Mouse (Mus musculus): ENCODE results near the gene Pex14. TPM values are rescaled to one million over a fixed set of nuclear protein-coding genes. Genes with fewer than 3 reads are reported as not detected.

The Pex14 gene
- polyA plus RNA-seq, 1 experiment from 2014 or later, result 55.6 TPM

GRCm38 (mm10) chr4:148915849-148916248 is 183.8 kb downstream of the Pex14 start:
- Histone ChIP-seq H3K36me3 (ENCODE audit: insufficient read depth, low read length) (no peaks in the 10 kb centered on the region), H3K4me3 (replicated peaks; ENCODE audit: low read depth, low read length) (no peak overlapping the region), H3K9ac (ENCODE audit: low read depth, low read length) (no peak overlapping the region), H3K4me2 (ENCODE audit: low read length) (no peak overlapping the region), H3K27me3 (ENCODE audit: insufficient read depth, low read length) (no peaks in the 10 kb centered on the region), H3K9me3 (replicated peaks; ENCODE audit: low read length) (no peaks in the 10 kb centered on the region), H3K4me1 (replicated peaks; ENCODE audit: insufficient read depth, low read length) (peaks cover 63% of the 10 kb centered on the region), H3K27ac (no peak overlapping the region)
- WGBS, result 83% methylated on average over 15 of the region's 15 CpGs
- no peak for TF ChIP-seq CTCF (IDR thresholded peaks at IDR 0.05; ENCODE audit: low read depth)
- ATAC-seq (replicated peaks; ENCODE audit: low FRiP score, low read depth), result no peak
- DNase-seq (ENCODE audit: low spot score), result no peak

DNA sequence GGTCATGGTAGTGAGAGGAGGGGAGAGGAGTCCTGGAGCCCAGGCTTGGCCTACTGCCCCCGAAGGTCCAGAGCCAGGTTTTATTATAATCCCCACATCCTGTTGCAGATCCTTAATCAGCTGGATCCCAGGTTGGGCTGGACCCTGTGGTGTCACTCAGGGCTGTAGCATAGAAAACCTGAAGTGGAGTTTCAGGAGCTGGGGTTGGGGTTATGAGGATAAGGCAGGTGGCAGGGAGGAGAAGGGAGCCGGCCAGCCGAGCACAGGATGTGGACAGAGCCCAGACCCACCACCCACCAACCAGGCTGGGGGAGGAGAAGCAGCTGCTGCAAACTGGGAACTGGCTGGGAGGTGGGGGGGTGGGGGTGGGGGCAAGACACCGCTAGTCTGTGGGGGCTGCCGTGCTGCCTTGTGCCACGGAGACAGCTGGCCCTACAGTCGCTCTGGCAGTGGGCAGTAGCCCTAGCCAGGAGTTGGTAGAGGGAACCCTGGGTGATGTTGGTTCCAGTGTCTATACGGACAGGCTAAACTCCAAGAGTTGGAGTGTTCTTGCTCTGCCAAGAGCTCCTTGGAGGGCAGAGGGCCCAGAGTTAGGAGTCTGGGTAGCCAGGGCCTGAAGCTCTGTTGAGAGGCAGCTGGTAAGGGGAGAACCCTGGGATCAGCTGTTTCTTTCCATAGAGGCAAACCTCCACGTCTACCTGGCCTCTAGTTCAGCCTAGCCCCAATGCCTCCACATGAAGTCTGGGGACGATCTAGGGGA is 184.6 kb downstream of the Pex14 start:
- Histone ChIP-seq H3K27ac (peak overlapping the region; percentile 31; the same call in 1 of the 2 replicates), H3K36me3 (ENCODE audit: insufficient read depth, low read length) (no peaks in the 10 kb centered on the region), H3K9me3 (replicated peaks; ENCODE audit: low read length) (no peaks in the 10 kb centered on the region), H3K27me3 (ENCODE audit: insufficient read depth, low read length) (no peaks in the 10 kb centered on the region), H3K4me2 (ENCODE audit: low read length) (peak overlapping the region; percentile 21; the same call in 1 of the 2 replicates), H3K4me3 (replicated peaks; ENCODE audit: low read depth, low read length) (no peak overlapping the region), H3K4me1 (replicated peaks; ENCODE audit: insufficient read depth, low read length) (peaks cover 62% of the 10 kb centered on the region), H3K9ac (ENCODE audit: low read depth, low read length) (peak overlapping the region; percentile 27; the same call in 1 of the 2 replicates)
- DNase-seq (ENCODE audit: low spot score) (peak; percentile 91), ATAC-seq (replicated peaks; ENCODE audit: low FRiP score, low read depth) (peak; percentile 81)
- WGBS, result 36% methylated on average over 10 of the region's 10 CpGs
- no peak for TF ChIP-seq CTCF (IDR thresholded peaks at IDR 0.05; ENCODE audit: low read depth)

GRCm38 (mm10) chr4:148912826-148913590 is 186.7 kb downstream of the Pex14 start:
- H3K4me2 ChIP-seq (ENCODE audit: low read length), result no peak overlapping the region
- ATAC-seq (replicated peaks; ENCODE audit: low FRiP score, low read depth), result no peak
- H3K27ac ChIP-seq, result 0 out of 2 replicates have a peak overlapping the region, but pooled peaks have one; percentile 31
- WGBS, result 62% methylated on average over 8 of the region's 8 CpGs
- H3K9ac ChIP-seq (ENCODE audit: low read depth, low read length), result 0 out of 2 replicates have a peak overlapping the region, but pooled peaks have one; percentile 32
- H3K9me3 ChIP-seq (replicated peaks; ENCODE audit: low read length), result no peaks in the 10 kb centered on the region
- DNase-seq (ENCODE audit: low spot score), result no peak
- TF ChIP-seq CTCF (IDR thresholded peaks at IDR 0.05; ENCODE audit: low read depth), result no peak
- no peak overlapping the region for H3K4me3 ChIP-seq (replicated peaks; ENCODE audit: low read depth, low read length)
- no peaks in the 10 kb centered on the region for H3K36me3 ChIP-seq (ENCODE audit: insufficient read depth, low read length)
- H3K27me3 ChIP-seq (ENCODE audit: insufficient read depth, low read length), result no peaks in the 10 kb centered on the region
- peaks cover 63% of the 10 kb centered on the region for H3K4me1 ChIP-seq (replicated peaks; ENCODE audit: insufficient read depth, low read length)

- H3K9me3 ChIP-seq (replicated peaks; ENCODE audit: low read length), result no peaks in the 10 kb centered on the region
- TF ChIP-seq CTCF (IDR thresholded peaks at IDR 0.05; ENCODE audit: low read depth), result no peak
- H3K36me3 ChIP-seq (ENCODE audit: insufficient read depth, low read length), result no peaks in the 10 kb centered on the region
- no peak for ATAC-seq (replicated peaks; ENCODE audit: low FRiP score, low read depth)
- H3K27ac ChIP-seq, result no peak overlapping the region
- 43% methylated on average over 7 of the region's 7 CpGs for WGBS
- no peaks in the 10 kb centered on the region for H3K27me3 ChIP-seq (ENCODE audit: insufficient read depth, low read length)
- DNase-seq (ENCODE audit: low spot score), result no peak
- 0 out of 2 replicates have a peak overlapping the region, but pooled peaks have one; percentile 40 for H3K9ac ChIP-seq (ENCODE audit: low read depth, low read length)
- H3K4me1 ChIP-seq (replicated peaks; ENCODE audit: insufficient read depth, low read length), result peaks cover 66% of the 10 kb centered on the region
- no peak overlapping the region for H3K4me3 ChIP-seq (replicated peaks; ENCODE audit: low read depth, low read length)
- H3K4me2 ChIP-seq (ENCODE audit: low read length), result no peak overlapping the region
These were observed 187.5 kb downstream of the Pex14 start for GRCm38 (mm10) chr4:148912134-148912533.

Other genes starting within 250 kb of the Pex14 start
- gene Dffa, start 4.3 kb upstream of the Pex14 start, polyA plus RNA-seq (2015; fragmentation: Nextera tagmentation; extraction: Ambion mirVana), result 30.3 and 32.9 TPM in 2 replicates
- gene Cort, start 26.9 kb upstream of the Pex14 start, polyA plus RNA-seq (2015; fragmentation: Nextera tagmentation; extraction: Ambion mirVana), result 0.18 TPM in 1 of 2 replicates, not detected in the other
- 25.3 and 28.3 TPM in 2 replicates for gene Cenps, start 37.8 kb upstream of the Pex14 start, polyA plus RNA-seq (2015; fragmentation: Nextera tagmentation; extraction: Ambion mirVana)
- gene Pgd, start 66.9 kb upstream of the Pex14 start, polyA plus RNA-seq (2015; fragmentation: Nextera tagmentation; extraction: Ambion mirVana), result 95.4 and 101 TPM in 2 replicates
- 19.8 and 19.9 TPM in 2 replicates for gene Kif1b, start 207.8 kb upstream of the Pex14 start, polyA plus RNA-seq (2015; fragmentation: Nextera tagmentation; extraction: Ambion mirVana)